Mouse (Mus musculus) cerebellum, adult 2 months (tissue): ENCODE measurements around the gene Rfx8. TPM values are rescaled to one million over a fixed set of nuclear protein-coding genes. Genes with fewer than 3 reads are reported as not detected.

ENCODE experiments used
- DNase-seq, 2 experiments: peaks; one replicate each; pipeline ENCODE4 v3.0.0; 2021
- H3K27ac ChIP-seq: fragments of 200-500 bp; 2 replicates; pipeline ENCODE4 v1.5.1; 2012; ENCODE audit warnings: low read length, control low read depth, inconsistent platforms; ENCODE audit not compliant: insufficient read depth
- H3K27me3 ChIP-seq: fragments of 200-500 bp; 2 replicates; pipeline ENCODE4 v1.6.1; 2012; ENCODE audit warnings: inconsistent platforms, mild to moderate bottlenecking, low read length, moderate library complexity; ENCODE audit not compliant: control insufficient read depth, insufficient read depth
- H3K4me1 ChIP-seq: fragments of 200-500 bp; 2 replicates; pipeline ENCODE4 v1.6.1; 2011; ENCODE audit warnings: low read length; ENCODE audit not compliant: control insufficient read depth, insufficient read depth
- H3K4me3 ChIP-seq: fragments of 200-500 bp; replicated peaks from 2 replicates; pipeline ENCODE3; 2011; ENCODE audit warnings: mild to moderate bottlenecking, low read depth, low read length, control low read depth; ENCODE audit not compliant: insufficient read depth
- CTCF ChIP-seq: fragments of 200-500 bp; IDR thresholded peaks from 2 replicates; pipeline ENCODE4 v1.5.1; 2011; ENCODE audit warnings: low read depth, mild to moderate bottlenecking, control low read depth, low read length, moderate library complexity, borderline replicate concordance; ENCODE audit not compliant: insufficient read depth
- POLR2A ChIP-seq: fragments of 200-500 bp; IDR thresholded peaks from 2 replicates; pipeline ENCODE4 v1.6.1; 2011; ENCODE audit warnings: low read length, control low read depth, borderline replicate concordance; ENCODE audit not compliant: insufficient read depth
- WGBS: fragments of 180-500 bp; shearing (Covaris S2); methylation state at CpG from one replicate; pipeline ENCODE4 v1.1.7; 2018; 5-methylcytosine and 5-hydroxymethylcytosine counted together
- polyA plus RNA-seq: library from polyadenylated mRNA; depleted of rRNA; stranded (reverse); fragments of >200 nt; gene quantifications from 2 replicates; pipeline ENCODE4 v1.2.3, GENCODE M21; 2012

Gene Rfx8
- polyA plus RNA-seq, 1 experiment, result 0.26 TPM

- WGBS, result 50% methylated on average over 10 of the region's 10 CpGs
- DNase-seq, result no peak
- no peak overlapping the region for H3K4me3 ChIP-seq
- H3K27me3 ChIP-seq, result no peaks in the 10 kb centered on the region
- H3K4me1 ChIP-seq, result no peaks in the 10 kb centered on the region
- no peak overlapping the region for H3K27ac ChIP-seq
- no peak for TF ChIP-seq CTCF
- no peak for TF ChIP-seq POLR2A
Observed at GRCm38 (mm10) chr1:39732081-39732480, 11.3 kb upstream of the Rfx8 start.

GRCm38 (mm10) chr1:39731543-39731942 is 10.7 kb upstream of the Rfx8 start:
- no peak overlapping the region for H3K27ac ChIP-seq
- DNase-seq, result no peak
- TF ChIP-seq CTCF (no peak), POLR2A (no peak)
- no peaks in the 10 kb centered on the region for H3K4me1 ChIP-seq
- H3K27me3 ChIP-seq, result no peaks in the 10 kb centered on the region
- 58% methylated on average over 9 of the region's 9 CpGs for WGBS
- H3K4me3 ChIP-seq, result no peak overlapping the region

GRCm38 (mm10) chr1:39730868-39731267 is 10.1 kb upstream of the Rfx8 start:
- no peak for DNase-seq
- Histone ChIP-seq H3K27ac (no peak overlapping the region), H3K27me3 (no peaks in the 10 kb centered on the region), H3K4me3 (no peak overlapping the region), H3K4me1 (no peaks in the 10 kb centered on the region)
- 82% methylated on average over 5 of the region's 5 CpGs for WGBS
- no peak for TF ChIP-seq POLR2A
- no peak for TF ChIP-seq CTCF

GRCm38 (mm10) chr1:39729919-39730318 is 9.1 kb upstream of the Rfx8 start:
- no peak for DNase-seq
- Histone ChIP-seq H3K4me1 (no peaks in the 10 kb centered on the region), H3K4me3 (no peak overlapping the region), H3K27me3 (no peaks in the 10 kb centered on the region), H3K27ac (no peak overlapping the region)
- 86% methylated on average over 6 of the region's 6 CpGs for WGBS
- TF ChIP-seq POLR2A (no peak), CTCF (no peak)

GRCm38 (mm10) chr1:39721351-39721726 is 542 bp upstream of the Rfx8 start:
- DNase-seq, result peak in 1 of 2 experiments; percentile 18
- no peak overlapping the region for H3K27ac ChIP-seq
- peaks cover 4% of the 10 kb centered on the region for H3K4me1 ChIP-seq
- no peaks in the 10 kb centered on the region; the same call in 1 of the 2 replicates for H3K27me3 ChIP-seq
- TF ChIP-seq POLR2A (no peak), CTCF (no peak)
- 16% methylated on average over 9 of the region's 9 CpGs for WGBS
- peak overlapping the region; percentile 57 for H3K4me3 ChIP-seq

- no peak for TF ChIP-seq CTCF
- no peak for TF ChIP-seq POLR2A
- Histone ChIP-seq H3K4me3 (peak overlapping the region; percentile 57), H3K4me1 (peaks cover 4% of the 10 kb centered on the region), H3K27ac (no peak overlapping the region), H3K27me3 (no peaks in the 10 kb centered on the region; the same call in 1 of the 2 replicates)
- 55% methylated on average over 2 of the region's 2 CpGs for WGBS
- no peak for DNase-seq
Observed at GRCm38 (mm10) chr1:39720186-39720585, 611 bp downstream of the Rfx8 start.

GRCm38 (mm10) chr1:39715551-39715950 is 5.2 kb downstream of the Rfx8 start:
- Histone ChIP-seq H3K4me3 (no peak overlapping the region), H3K4me1 (peaks cover 2% of the 10 kb centered on the region), H3K27me3 (no peaks in the 10 kb centered on the region; the same call in 1 of the 2 replicates), H3K27ac (no peak overlapping the region)
- 79% methylated on average over 7 of the region's 7 CpGs for WGBS
- no peak for TF ChIP-seq CTCF
- no peak for TF ChIP-seq POLR2A
- DNase-seq, result no peak

GRCm38 (mm10) chr1:39714729-39715128 is 6.1 kb downstream of the Rfx8 start:
- WGBS, result 90% methylated on average over 3 of the region's 3 CpGs
- no peak for DNase-seq
- no peak overlapping the region for H3K27ac ChIP-seq
- H3K27me3 ChIP-seq, result no peaks in the 10 kb centered on the region; the same call in 1 of the 2 replicates
- TF ChIP-seq CTCF (no peak), POLR2A (no peak)
- no peaks in the 10 kb centered on the region; the same call in 1 of the 2 replicates for H3K4me1 ChIP-seq
- H3K4me3 ChIP-seq, result no peak overlapping the region
